Mouse (Mus musculus) liver, postnatal 0 days (tissue): ENCODE measurements around the gene Reep3.

Experiments
- CTCF ChIP-seq: sonication (generic); IDR thresholded peaks from 2 replicates; pipeline ENCODE4 v1.5.1; 2016; ENCODE audit warnings: antibody characterized with exemption, low read depth
- EP300 ChIP-seq: IDR thresholded peaks from 2 replicates; pipeline ENCODE4 v1.6.1; 2016; ENCODE audit warnings: antibody characterized with exemption, low read depth, mild to moderate bottlenecking

GRCm38 (mm10) chr10:67116251-67116650 is 19.5 kb upstream of the Reep3 start:
- TF ChIP-seq CTCF = no peak
- no peak for TF ChIP-seq EP300
